Mouse (Mus musculus) stomach, postnatal 0 days (tissue): Measurements from ENCODE around the gene Atat1.

Experiments used
- CTCF ChIP-seq: IDR thresholded peaks from 2 replicates; pipeline ENCODE4 v1.5.1; 2016; ENCODE audit warnings: antibody characterized with exemption, low read depth, mild to moderate bottlenecking, moderate library complexity
- EP300 ChIP-seq: optimal IDR thresholded peaks from 2 replicates; pipeline ENCODE3; 2016; ENCODE audit warnings: antibody characterized with exemption

DNA sequence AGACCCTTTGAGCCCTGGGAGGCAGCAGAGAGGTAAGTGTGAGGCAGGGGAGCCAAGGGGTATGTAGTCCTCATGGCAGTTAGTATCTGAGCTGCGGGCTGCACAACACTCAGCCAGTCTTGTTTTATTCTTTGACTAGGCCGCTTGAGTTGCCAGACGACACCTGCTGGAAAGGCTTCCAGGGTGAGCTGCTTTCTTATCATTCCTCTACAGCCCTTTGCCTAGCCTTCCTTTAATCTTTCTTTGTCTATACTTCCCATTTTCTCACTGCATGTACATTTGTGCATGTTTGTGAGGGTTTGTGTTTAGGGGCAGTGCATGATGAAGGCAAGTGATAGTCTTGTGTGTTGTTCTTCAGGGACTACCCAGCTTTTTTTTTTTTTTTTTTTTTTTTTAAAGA, 58.9 kb downstream of the Atat1 start:
- TF ChIP-seq CTCF (no peak), EP300 (no peak)
